Mouse (Mus musculus): ENCODE measurements around the gene Nmur1. TPM values are rescaled to one million over a fixed set of nuclear protein-coding genes. Genes with fewer than 3 reads are reported as not detected.
A peak's percentile ranks its signal among the peaks of the same experiment; 100 is the strongest.

Gene Nmur1
- total RNA-seq, 2 experiments from 2014 or later: not detected

DNA sequence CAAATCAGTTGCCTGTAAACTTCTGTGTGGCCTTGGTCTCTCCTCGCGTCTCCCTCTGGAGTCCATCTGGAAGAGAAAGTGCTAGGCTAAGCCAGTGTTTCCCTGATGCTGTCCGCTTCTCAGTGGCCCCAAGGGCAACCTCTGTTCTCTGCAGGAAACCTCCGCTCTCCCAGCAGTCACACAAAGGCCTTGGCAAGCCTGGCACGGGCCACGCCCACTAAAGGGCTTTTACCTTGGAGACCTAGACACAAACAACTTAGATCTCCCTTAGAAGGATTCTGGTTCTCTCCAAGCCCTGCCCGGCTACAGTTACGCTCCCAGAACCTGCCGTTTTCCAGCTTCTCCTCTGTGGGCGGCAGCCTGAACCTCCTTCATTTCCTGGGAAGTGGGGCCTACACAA, 5.0 kb downstream of the Nmur1 start:
- intact Hi-C loops (cut with DNase I): no loop called here
- no peak for DNase-seq (ENCODE audit: low spot score in 2 of 2)

GRCm38 (mm10) chr1:86416321-86416720, 9.7 kb downstream of the Nmur1 start:
- intact Hi-C loops (cut with DNase I): loop anchor here (2.0 to 5.0 kb wide), 2 partner anchors 14 to 44 kb away; no protein-coding TSS in a partner anchor

DNA sequence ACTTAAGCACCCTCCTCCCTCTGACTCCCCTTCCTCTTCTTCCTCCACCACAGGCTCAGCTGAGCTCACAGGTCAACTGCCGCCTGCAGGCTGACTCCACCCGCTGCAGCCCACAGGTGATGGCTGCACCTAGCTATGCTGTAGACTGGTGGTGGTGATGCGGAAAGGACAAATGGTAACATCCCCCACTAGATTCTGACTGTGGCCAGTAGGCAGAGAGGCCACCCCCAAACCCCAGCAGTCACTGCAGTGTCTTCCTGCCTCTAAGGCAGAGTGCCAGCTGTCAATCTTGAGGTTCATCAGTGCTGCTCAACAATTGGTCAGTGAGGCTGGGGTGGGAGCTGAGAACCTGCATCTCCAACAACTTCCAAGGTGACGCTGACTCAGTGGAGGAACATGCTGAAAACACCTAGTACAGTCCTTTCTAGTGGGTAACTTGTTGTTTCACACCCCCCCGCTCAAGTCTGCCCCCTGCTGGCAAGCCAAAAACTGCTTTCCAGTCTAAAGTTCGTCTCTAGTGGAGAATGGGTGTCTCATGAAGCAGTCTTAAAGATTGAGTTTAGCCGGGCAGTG, 10.3 kb downstream of the Nmur1 start:
- DNase-seq (ENCODE audit: low spot score in 2 of 2): no peak
- intact Hi-C loops (cut with DNase I): loop anchor here (2.0 to 5.0 kb wide), 2 partner anchors 15 to 43 kb away; no protein-coding TSS in a partner anchor

More at GRCm38 (mm10) chr1:86416321-86416720, 9.7 kb downstream of the Nmur1 start:
- DNase-seq (ENCODE audit: low spot score in 2 of 2): no peak

DNA sequence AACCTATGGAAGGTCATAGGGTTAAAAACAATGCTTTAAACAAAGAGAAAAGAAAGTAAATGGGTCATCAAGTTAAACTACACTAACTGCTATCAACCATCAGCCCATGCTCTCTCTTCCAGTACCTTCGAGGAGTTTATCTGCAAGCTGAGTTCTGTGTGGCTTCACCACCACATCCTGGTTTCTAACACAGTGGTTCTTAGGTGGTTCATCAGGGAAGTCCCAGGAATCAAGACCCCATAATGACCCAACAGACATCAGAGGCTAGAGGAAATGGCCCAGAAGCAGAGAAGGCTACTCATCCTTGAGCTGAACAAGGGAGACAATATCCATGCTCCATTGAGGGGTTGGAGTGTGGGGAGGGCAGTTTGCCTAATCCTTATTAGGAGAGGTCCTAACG, 10.9 kb downstream of the Nmur1 start:
- DNase-seq (ENCODE audit: low spot score in 2 of 2): no peak
- intact Hi-C loops (cut with DNase I): loop anchor here (5.0 kb wide), 1 partner anchor 43 kb away; no protein-coding TSS in a partner anchor

DNA sequence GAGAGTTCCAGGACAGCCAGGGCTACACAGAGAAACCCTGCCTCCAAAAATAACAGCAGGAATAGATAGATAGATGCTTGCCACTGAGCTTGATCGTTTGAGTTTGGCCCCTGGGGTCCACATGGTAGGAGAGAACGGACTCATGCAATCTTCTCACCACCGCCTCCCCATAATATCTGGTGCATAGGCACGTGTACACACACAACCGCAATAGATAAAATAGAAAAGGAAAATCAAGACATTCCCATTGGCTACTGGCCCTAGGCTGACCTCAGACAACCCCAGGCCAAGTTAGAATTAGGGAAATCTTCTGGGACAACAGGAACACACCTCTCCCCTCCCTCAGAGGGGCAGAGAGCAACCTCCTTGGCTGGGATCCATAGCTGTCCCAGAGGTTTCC, 11.3 kb downstream of the Nmur1 start:
- no peak for DNase-seq (ENCODE audit: low spot score in 2 of 2)
- intact Hi-C loops (cut with DNase I): loop anchor here (5.0 kb wide), 1 partner anchor 42 kb away; no protein-coding TSS in a partner anchor

GRCm38 (mm10) chr1:86409476-86409875, 16.6 kb downstream of the Nmur1 start:
- intact Hi-C loops (cut with DNase I): no loop called here
- no peak for DNase-seq (ENCODE audit: low spot score in 2 of 2)

GRCm38 (mm10) chr1:86408515-86408914, 17.5 kb downstream of the Nmur1 start:
- intact Hi-C loops (cut with DNase I): no loop called here
- no peak for DNase-seq (ENCODE audit: low spot score in 2 of 2)

- DNase-seq (ENCODE audit: low spot score in 2 of 2): no peak
- intact Hi-C loops (cut with DNase I): no loop called here
Observed at GRCm38 (mm10) chr1:86406914-86407313, 19.1 kb downstream of the Nmur1 start.

DNA sequence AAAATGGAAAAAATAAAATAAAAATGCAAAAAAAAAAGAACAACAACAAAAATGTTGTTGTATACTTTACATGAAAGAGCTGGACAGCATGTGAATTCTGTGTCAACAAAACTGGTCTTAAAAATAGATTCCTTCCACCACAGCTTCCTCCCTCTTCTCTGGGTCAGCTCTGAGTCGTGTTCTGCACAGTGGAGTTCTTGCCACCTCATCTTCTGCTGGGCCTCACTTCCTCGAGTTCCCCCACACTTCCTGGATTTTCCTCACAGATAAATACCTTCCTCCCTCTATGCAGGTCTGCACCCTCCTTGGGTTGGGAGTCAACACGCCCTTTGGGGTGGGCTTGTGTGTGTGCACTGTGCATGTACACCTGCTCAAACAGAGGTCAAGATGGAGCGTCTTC, 19.7 kb downstream of the Nmur1 start:
- peak in 1 of 2 experiments; percentile 23 for DNase-seq (ENCODE audit: low spot score in 2 of 2)
- intact Hi-C loops (cut with DNase I): no loop called here

DNA sequence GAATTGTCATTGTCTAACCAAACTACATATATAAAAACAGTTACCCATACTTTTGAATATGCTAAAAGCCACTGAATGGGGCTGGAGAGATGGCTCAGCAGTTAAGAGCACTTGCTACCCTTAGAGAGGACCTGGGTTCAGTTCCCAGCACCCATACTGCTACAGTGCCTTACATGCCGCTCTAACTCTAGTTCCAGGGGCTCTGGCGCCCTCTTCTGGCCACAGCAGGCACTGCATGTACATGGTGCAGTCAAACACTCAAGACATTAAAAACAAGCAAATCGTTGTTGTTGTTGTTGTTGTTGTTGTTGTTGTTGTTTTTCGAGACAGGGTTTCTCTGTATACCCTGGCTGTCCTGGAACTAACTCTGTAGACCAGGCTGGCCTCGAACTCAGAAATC, 21.2 kb downstream of the Nmur1 start:
- intact Hi-C loops (cut with DNase I): no loop called here
- no peak for DNase-seq (ENCODE audit: low spot score in 2 of 2)

GRCm38 (mm10) chr1:86400096-86400754, 25.8 kb downstream of the Nmur1 start:
- DNase-seq (ENCODE audit: low spot score in 2 of 2): no peak
- intact Hi-C loops (cut with DNase I): no loop called here

- no peak for DNase-seq (ENCODE audit: low spot score in 2 of 2)
- intact Hi-C loops (cut with DNase I): no loop called here
Observed at GRCm38 (mm10) chr1:86399322-86399721, 26.7 kb downstream of the Nmur1 start.

GRCm38 (mm10) chr1:86398222-86398621, 27.8 kb downstream of the Nmur1 start:
- intact Hi-C loops (cut with DNase I): no loop called here
- DNase-seq (ENCODE audit: low spot score in 2 of 2): no peak

DNA sequence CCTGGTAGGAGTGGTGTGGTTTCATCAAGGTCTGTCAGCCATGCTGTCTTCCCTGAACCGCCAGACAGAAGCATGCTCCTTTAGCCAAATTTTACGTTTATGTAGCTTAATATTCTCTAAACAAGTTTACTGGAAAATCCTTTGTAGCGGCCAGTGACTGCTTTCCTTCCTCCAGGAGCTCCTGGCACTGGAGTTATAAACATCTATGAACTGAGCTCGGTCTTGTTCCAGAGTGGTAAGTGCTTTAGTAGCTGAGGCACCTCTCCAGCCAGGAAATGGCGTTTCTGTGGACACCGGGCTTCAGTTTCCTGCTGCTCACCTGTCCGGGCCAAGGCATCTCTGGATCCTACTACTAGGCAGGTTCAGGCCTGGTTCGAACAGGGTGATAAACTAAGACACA, 28.4 kb downstream of the Nmur1 start:
- no peak for DNase-seq (ENCODE audit: low spot score in 2 of 2)
- intact Hi-C loops (cut with DNase I): no loop called here

DNA sequence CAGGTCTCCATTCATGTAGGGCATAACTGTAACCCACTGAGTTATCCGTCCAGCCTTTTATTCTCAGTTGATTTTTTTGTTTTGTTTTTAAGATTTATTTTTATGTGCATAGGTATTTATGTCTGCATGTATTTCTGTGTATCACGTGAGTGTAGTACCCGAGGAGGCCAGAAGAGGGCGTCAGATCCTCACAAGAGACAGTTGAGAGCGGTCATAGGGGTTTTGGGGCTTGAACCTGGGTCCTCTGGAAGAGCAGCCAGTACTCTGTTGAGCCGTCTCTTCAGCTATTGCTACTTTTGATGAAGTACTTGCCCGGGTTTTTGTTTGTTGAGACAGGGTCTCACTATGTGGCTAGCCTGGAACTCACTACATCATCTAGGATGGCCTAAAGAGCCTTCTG, 30.1 kb downstream of the Nmur1 start:
- DNase-seq (ENCODE audit: low spot score in 2 of 2): no peak
- intact Hi-C loops (cut with DNase I): no loop called here

- intact Hi-C loops (cut with DNase I): no loop called here
Observed at GRCm38 (mm10) chr1:86394246-86394645, 31.8 kb downstream of the Nmur1 start.

DNA sequence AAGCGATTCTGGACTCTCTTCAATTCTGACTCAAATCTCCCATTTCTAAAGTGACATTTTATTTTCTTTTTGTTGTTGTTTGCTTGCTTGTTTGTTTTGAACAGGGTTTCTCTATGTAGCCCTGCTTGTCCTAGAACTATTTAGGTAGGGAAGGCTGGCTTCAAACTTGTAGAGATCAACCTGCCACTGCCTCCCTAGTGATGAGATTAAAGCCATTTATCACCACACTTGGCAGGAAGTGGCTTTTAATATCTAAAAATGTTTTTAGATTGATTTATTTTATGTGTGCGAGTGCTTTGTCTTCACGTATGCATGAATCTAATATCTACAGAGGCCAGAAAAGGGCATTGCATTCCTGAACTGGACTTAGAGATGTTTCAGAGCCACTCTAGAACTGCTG, 32.8 kb downstream of the Nmur1 start:
- no peak for DNase-seq (ENCODE audit: low spot score in 2 of 2)
- intact Hi-C loops (cut with DNase I): no loop called here

More at GRCm38 (mm10) chr1:86394246-86394645, 31.8 kb downstream of the Nmur1 start:
- DNase-seq (ENCODE audit: low spot score in 2 of 2): no peak

DNA sequence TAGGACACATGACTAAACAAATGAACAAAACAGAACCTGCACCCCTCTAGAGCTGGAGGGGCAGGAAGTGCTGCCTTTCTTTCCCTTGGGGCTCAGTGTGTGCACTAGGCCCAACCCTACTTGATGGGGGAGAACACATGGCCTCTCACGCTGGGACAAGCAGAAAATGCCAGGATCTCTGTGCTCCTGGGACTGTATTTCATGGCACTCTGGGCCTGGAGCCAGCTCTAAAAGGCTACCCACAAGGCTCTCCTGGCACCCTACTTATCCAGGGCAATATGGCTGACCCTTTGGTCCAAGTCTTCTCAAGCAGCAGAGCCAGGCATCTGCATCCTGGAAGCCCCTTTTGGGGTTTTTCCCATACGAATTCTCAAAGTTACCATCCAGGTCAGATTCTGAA, 34.6 kb downstream of the Nmur1 start:
- intact Hi-C loops (cut with DNase I): no loop called here
- DNase-seq (ENCODE audit: low spot score in 2 of 2): no peak

DNA sequence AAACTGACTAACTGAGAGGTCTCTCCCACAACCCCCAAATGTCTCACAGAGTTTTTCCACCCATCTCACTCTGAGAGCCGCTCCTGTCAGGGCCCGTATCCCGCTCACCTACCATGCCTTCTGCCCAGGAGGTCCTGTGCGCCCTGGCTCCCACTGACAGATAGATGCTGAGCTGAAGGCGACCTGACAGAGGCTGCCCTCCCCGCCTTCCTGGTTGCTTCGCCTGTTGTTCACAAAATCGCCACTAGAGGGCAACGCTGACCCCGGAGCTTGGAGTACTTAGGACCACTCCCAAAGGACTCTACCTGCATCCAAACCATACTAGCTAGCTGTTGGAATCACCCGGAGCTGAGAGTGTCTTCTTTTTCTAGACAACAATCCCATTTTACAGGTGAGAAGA, 36.8 kb downstream of the Nmur1 start:
- peak; percentile 58 to 68 for DNase-seq (ENCODE audit: low spot score in 2 of 2)
- intact Hi-C loops (cut with DNase I): loop anchor here (5.0 kb wide), 1 partner anchor 43 kb away; no protein-coding TSS in a partner anchor

DNA sequence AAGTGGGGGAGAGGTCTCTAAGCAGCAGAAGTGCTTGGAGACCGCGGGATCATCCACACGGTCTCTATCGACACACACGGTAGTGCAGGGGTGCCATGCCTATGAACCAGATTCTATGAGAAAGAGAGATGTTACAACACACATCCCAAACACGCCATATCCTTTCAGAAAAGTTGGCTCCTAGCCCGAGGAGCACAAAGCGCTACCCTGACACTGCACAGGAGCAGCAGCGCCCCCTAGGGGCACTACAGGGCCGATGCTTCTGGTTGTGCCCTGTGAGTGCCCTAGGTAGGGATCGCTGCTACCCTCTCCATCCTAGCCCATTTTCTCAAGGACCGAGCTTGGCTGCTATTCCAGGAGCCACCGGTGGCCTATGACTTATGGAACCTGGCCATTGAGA, 45.0 kb downstream of the Nmur1 start:
- intact Hi-C loops (cut with DNase I): no loop called here
- peak; percentile 36 to 38 for DNase-seq (ENCODE audit: low spot score in 2 of 2)

DNA sequence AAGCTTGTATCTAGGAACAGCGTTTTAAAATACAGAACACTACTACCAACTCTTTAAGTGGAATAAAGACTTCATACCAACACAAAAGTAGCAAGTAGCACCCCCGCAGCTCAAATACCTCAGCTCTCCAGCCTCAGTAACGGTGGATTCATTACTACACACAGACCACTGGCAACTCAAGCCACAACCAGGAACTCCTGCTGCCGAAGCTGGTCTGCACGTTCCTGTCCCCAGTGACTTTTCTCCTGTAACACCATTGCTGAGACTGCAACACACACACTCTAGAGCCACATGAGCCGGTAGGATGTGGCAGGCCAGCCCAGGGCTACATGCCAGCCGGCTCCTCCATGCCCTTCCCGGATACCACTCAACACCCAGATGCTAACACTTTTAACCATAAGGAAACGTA, 46.9 kb downstream of the Nmur1 start:
- DNase-seq (ENCODE audit: low spot score in 2 of 2): peak; percentile 33 to 68
- intact Hi-C loops (cut with DNase I): loop anchor here (5.0 kb wide), 1 partner anchor 148 kb away; the partner anchor contains the start of gene Ptma
